In genomic region chr1:191097802-191098747, GRCm38 (mm10) we compare ENCODE assay signal across 8 mouse cellular contexts. TPM values are rescaled to one million over a fixed set of nuclear protein-coding genes. Genes with fewer than 3 reads are reported as not detected.
DNase-seq lines count a peak whose midpoint lies in the region; ATAC-seq and TF ChIP-seq lines count a peak whose summit lies in the region.

Gene Batf3 (plus strand): TSS chr1:191097847.

- peak; percentile 40 to 52 for DNase-seq in right cerebral cortex, postnatal 10 days (ENCODE audit: low spot score in 2 of 2)
- DNase-seq in right cerebral cortex, postnatal 36 days (ENCODE audit: low spot score in 2 of 2): no peak
- DNase-seq in embryo, embryonic 11.5 days (ENCODE audit: low read depth, low spot score): peak; percentile 34
- peak; percentile 58 for DNase-seq in kidney, postnatal 0 days (ENCODE audit: low spot score)
- DNase-seq in lung, postnatal 36 days: peak; percentile 56
- no peak for DNase-seq in layer of hippocampus, adult 11-12 months (ENCODE audit: low spot score)

- H3K9me3 ChIP-seq in heart, embryonic 13.5 days: no peaks in the 10 kb centered on the region
- no peaks in the 10 kb centered on the region for H3K9me3 ChIP-seq in kidney, postnatal 0 days (replicated peaks; ENCODE audit: low read length)

- peak within 1 kb of the TSS; percentile 79 for H3K9ac ChIP-seq in heart, embryonic 13.5 days
- peak within 1 kb of the TSS; percentile 56 for H3K9ac ChIP-seq in kidney, postnatal 0 days (ENCODE audit: low read depth, low read length)

- H3K36me3 ChIP-seq in heart, embryonic 13.5 days: no peaks in the 10 kb centered on the region
- no peaks in the 10 kb centered on the region for H3K36me3 ChIP-seq in kidney, postnatal 0 days (ENCODE audit: insufficient read depth, low read length)
- no peaks in the 10 kb centered on the region for H3K36me3 ChIP-seq in small intestine, adult 2 months (ENCODE audit: control insufficient read depth, insufficient read depth, low read length)

- H3K27ac ChIP-seq in heart, embryonic 13.5 days (replicated peaks): no peak within 1 kb of the TSS
- H3K27ac ChIP-seq in kidney, postnatal 0 days: peak within 1 kb of the TSS; percentile 42; the same call in 1 of the 2 replicates
- peak within 1 kb of the TSS; percentile 25; the same call in 1 of the 2 replicates for H3K27ac ChIP-seq in small intestine, adult 2 months (ENCODE audit: insufficient read depth, low read depth, low read length)

- H3K4me2 ChIP-seq in heart, embryonic 13.5 days: peak within 1 kb of the TSS; percentile 99
- peak within 1 kb of the TSS; percentile 98 for H3K4me2 ChIP-seq in kidney, postnatal 0 days (ENCODE audit: low read length)

- H3K4me3 ChIP-seq in heart, embryonic 13.5 days: peak within 1 kb of the TSS; percentile 71
- peak within 1 kb of the TSS; percentile 68 for H3K4me3 ChIP-seq in kidney, postnatal 0 days (replicated peaks; ENCODE audit: low read depth, low read length)
- peak within 1 kb of the TSS; percentile 73 for H3K4me3 ChIP-seq in small intestine, adult 2 months (ENCODE audit: low read depth, low read length)

- peaks cover 14% of the 10 kb centered on the region for H3K4me1 ChIP-seq in heart, embryonic 13.5 days
- H3K4me1 ChIP-seq in kidney, postnatal 0 days (replicated peaks; ENCODE audit: insufficient read depth, low read length): 0 out of 2 replicates have a peak, but pooled peaks cover 11% of the 10 kb centered on the region
- peaks cover 6% of the 10 kb centered on the region; the same call in 1 of the 2 replicates for H3K4me1 ChIP-seq in small intestine, adult 2 months (ENCODE audit: control insufficient read depth, insufficient read depth, insufficient read length, low read length)

- peak; percentile 33 for ATAC-seq in heart, embryonic 13.5 days (ENCODE audit: extremely low read depth, insufficient number of reproducible peaks, low FRiP score, low TSS enrichment)
- ATAC-seq in kidney, postnatal 0 days (replicated peaks; ENCODE audit: low FRiP score, low read depth): peak; percentile 59

- WGBS in heart, embryonic 13.5 days: under 1% methylated on average over 69 of the region's 95 CpGs
- WGBS in kidney, postnatal 0 days: under 1% methylated on average over 80 of the region's 95 CpGs
- under 1% methylated on average over 95 of the region's 95 CpGs for WGBS in small intestine, adult 2 months

- peaks cover 30% of the 10 kb centered on the region for H3K27me3 ChIP-seq in heart, embryonic 13.5 days (replicated peaks)
- no peaks in the 10 kb centered on the region for H3K27me3 ChIP-seq in kidney, postnatal 0 days (ENCODE audit: insufficient read depth, low read length)
- H3K27me3 ChIP-seq in small intestine, adult 2 months (ENCODE audit: control insufficient read depth, insufficient read depth, low read length): peaks cover 22% of the 10 kb centered on the region

- peak; percentile 51 for TF ChIP-seq CTCF in kidney, postnatal 0 days (IDR thresholded peaks at IDR 0.05; ENCODE audit: low read depth)
- no peak for TF ChIP-seq CTCF in small intestine, adult 2 months (IDR thresholded peaks at IDR 0.05; ENCODE audit: extremely low read depth, insufficient read length, insufficient replicate concordance, low read depth, low read length)

- TF ChIP-seq POLR2A in small intestine, adult 2 months (IDR thresholded peaks at IDR 0.05; ENCODE audit: low read depth, low read length): no peak

RNA-seq across cellular contexts. Expression of gene Batf3, which starts in this region (rescaled TPM):
- polyA plus RNA-seq in heart, embryonic 13.5 days (2015; fragmentation: Nextera tagmentation; extraction: Ambion mirVana): 3.5 and 4.3 TPM in 2 replicates
- polyA plus RNA-seq in kidney, postnatal 0 days (2015; fragmentation: Nextera tagmentation; extraction: Ambion mirVana): 10.5 and 12.5 TPM in 2 replicates
- polyA plus RNA-seq in small intestine, adult 2 months (2012; rRNA removed): 5.7 and 11.5 TPM in 2 replicates

Comparison
In these comparisons a context has a peak if more than half of its experiments do, and no peak if none do; other contexts are left out.
1. DNase-seq: peak in right cerebral cortex, postnatal 10 days (2 of 2), embryo, embryonic 11.5 days (single experiment), kidney, postnatal 0 days (single experiment) and lung, postnatal 36 days (single experiment); none in right cerebral cortex, postnatal 36 days (0 of 2) and layer of hippocampus, adult 11-12 months (single experiment).
2. Peak in every context shown above with its lines, with median percentiles within 50 percentile points of each other: H3K4me3 ChIP-seq.